Mouse (Mus musculus) kidney, postnatal 0 days (tissue): ENCODE measurements around the gene Mrps18b. TPM values are rescaled to one million over a fixed set of nuclear protein-coding genes. Genes with fewer than 3 reads are reported as not detected.

Experiments used
- ATAC-seq: fragments of 200-750 bp; cut with Nextera tagmentation; replicated peaks from 2 replicates; pipeline ENCODE4 v1.8.0; 2017; ENCODE audit warnings: low read depth, moderate number of reproducible peaks, moderate TSS enrichment, moderate library complexity; ENCODE audit not compliant: low FRiP score
- DNase-seq: peaks from one replicate; pipeline ENCODE4 v3.0.0-alpha.2; 2016; ENCODE audit warnings: low spot score
- H3K27ac ChIP-seq: fragments of 300-500 bp; sonication (generic); 2 replicates; pipeline ENCODE4 v1.5.1; 2014; ENCODE audit warnings: mild to moderate bottlenecking
- H3K27me3 ChIP-seq: fragments of 300-500 bp; sonication (generic); 2 replicates; pipeline ENCODE4 v1.6.1; 2014; ENCODE audit warnings: low read length, mixed read lengths; ENCODE audit not compliant: insufficient read depth
- H3K36me3 ChIP-seq: fragments of 300-500 bp; sonication (generic); 2 replicates; pipeline ENCODE4 v1.6.1; 2014; ENCODE audit warnings: low read length, mixed read lengths; ENCODE audit not compliant: insufficient read depth
- H3K4me1 ChIP-seq: fragments of 300-500 bp; sonication (generic); replicated peaks from 2 replicates; pipeline ENCODE4 v1.6.1; 2014; ENCODE audit warnings: antibody characterized with exemption, low read length, mixed read lengths; ENCODE audit not compliant: insufficient read depth
- H3K4me2 ChIP-seq: fragments of 300-500 bp; sonication (generic); 2 replicates; pipeline ENCODE4 v1.6.1; 2014; ENCODE audit warnings: mild to moderate bottlenecking, low read length, moderate library complexity, mixed read lengths
- H3K4me3 ChIP-seq: fragments of 300-500 bp; sonication (generic); replicated peaks from 2 replicates; pipeline ENCODE4 v1.5.1; 2014; ENCODE audit warnings: low read depth, low read length
- H3K9ac ChIP-seq: fragments of 300-500 bp; sonication (generic); 2 replicates; pipeline ENCODE4 v1.6.1; 2014; ENCODE audit warnings: low read depth, low read length
- H3K9me3 ChIP-seq: fragments of 300-500 bp; sonication (generic); replicated peaks from 2 replicates; pipeline ENCODE4 v1.6.1; 2016; ENCODE audit warnings: low read length, inconsistent platforms, mixed read lengths
- CTCF ChIP-seq: IDR thresholded peaks from 2 replicates; pipeline ENCODE4 v1.5.1; 2016; ENCODE audit warnings: antibody characterized with exemption, low read depth, mild to moderate bottlenecking, moderate library complexity
- WGBS: fragments of 180-500 bp; shearing (Covaris S2); extraction: QIAGEN DNeasy Blood & Tissue Kit; methylation state at CpG from one replicate; pipeline ENCODE4 v1.1.7; 2014; 5-methylcytosine and 5-hydroxymethylcytosine counted together
- polyA plus RNA-seq: library from polyadenylated mRNA; unstranded; fragments of >200 nt; fragmentation: Nextera tagmentation; extraction: Ambion mirVana; gene quantifications from 2 replicates; pipeline ENCODE4 v1.2.1, GENCODE M21; 2015

The Mrps18b gene
- polyA plus RNA-seq, 1 experiment from 2014 or later: 94.7 TPM

DNA sequence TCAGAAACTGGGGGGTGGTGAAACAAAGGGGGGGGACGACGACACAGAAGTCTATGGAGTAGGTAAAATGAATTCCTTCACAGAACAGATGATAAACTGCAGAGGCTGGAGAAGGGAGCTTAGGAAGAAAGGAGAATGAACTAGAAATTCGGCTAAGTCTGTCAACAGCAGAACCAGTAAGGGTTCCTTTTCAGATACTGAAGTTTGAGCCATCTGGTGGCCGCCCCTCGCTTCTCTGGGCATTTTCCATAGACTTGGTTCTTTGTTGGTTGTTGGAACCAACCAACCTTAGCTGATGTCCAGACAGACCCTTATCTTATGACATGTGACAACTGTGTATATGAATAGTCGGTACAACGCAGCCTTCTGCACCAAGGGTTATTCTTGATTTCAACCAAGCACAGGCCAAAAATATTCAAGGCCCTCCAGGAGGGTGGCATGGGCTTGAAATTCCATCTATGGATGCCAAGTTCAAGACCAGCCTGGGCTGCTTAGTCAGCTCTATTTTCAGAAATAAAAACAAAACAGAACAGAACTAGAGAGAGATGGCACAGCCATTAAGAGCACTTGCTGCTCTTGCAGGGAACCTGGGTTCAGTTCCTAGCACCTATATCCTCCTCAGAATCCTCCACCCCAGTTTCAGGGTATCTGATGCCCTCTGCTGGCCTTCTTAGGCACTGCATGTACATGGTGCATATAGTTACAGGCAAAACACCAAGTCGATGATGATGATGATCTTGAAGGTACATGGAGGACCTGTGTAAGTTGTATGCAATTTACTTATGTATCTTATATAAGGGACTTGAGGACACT is 45.1 kb downstream of the Mrps18b start:
- DNase-seq: no peak
- ATAC-seq: no peak
- Histone ChIP-seq H3K9me3 (no peaks in the 10 kb centered on the region), H3K27ac (peak overlapping the region; percentile 96), H3K4me1 (peaks cover 22% of the 10 kb centered on the region), H3K9ac (0 out of 2 replicates have a peak overlapping the region, but pooled peaks have one; percentile 78), H3K36me3 (0 out of 2 replicates have a peak, but pooled peaks cover 4% of the 10 kb centered on the region), H3K4me3 (peak overlapping the region; percentile 61; the same call in 1 of the 2 replicates), H3K27me3 (no peaks in the 10 kb centered on the region), H3K4me2 (peak overlapping the region; percentile 94)
- TF ChIP-seq CTCF: peak; percentile 64
- WGBS: 73% methylated on average over 8 of the region's 8 CpGs

DNA sequence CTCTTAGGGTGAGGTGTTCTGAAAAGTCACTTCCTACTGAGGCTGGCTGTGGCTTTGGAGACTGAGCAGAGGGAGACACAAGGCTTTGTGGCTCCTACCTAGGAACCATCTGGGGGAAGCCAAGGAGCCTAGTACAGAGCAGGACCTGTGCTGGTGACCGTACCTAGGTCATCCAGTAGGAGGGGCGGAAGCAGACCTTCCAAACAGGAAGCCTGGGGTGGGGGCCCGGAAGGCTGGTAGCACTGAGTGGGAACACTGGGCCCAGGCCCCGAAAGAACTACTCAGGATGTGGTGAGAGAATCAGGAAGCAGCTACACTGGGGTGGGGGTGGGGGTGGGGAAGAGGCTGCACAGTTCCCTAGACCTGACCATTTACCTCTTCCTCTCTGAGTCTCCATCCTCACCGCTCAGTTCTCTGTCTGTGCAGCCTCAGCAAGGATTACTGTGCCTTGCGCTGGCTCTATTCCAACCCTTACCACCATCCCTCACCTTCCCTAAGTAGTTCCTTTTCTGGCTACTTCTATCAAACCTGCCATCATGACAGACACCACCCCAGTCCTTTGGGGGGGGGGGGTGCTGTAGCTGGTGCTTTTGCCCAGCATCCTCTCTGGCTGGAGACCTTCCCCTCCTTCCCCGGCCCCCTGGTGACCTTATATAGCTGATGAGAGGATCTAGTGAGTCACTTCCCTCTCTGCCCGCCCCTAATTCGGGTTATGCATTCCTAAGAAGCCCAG is 45.9 kb downstream of the Mrps18b start:
- 43% methylated on average over 9 of the region's 9 CpGs for WGBS
- 0 out of 2 replicates have a peak, but pooled peaks cover 4% of the 10 kb centered on the region for H3K36me3 ChIP-seq
- DNase-seq (peak; percentile 67), ATAC-seq (no peak; the same call in 1 of the 2 replicates)
- peak overlapping the region; percentile 96 for H3K27ac ChIP-seq
- no peaks in the 10 kb centered on the region for H3K9me3 ChIP-seq
- H3K27me3 ChIP-seq: no peaks in the 10 kb centered on the region
- peak overlapping the region; percentile 94 for H3K4me2 ChIP-seq
- peak overlapping the region; percentile 61 for H3K4me3 ChIP-seq
- peaks cover 22% of the 10 kb centered on the region for H3K4me1 ChIP-seq
- no peak for TF ChIP-seq CTCF
- peak overlapping the region; percentile 78; the same call in 1 of the 2 replicates for H3K9ac ChIP-seq

DNA sequence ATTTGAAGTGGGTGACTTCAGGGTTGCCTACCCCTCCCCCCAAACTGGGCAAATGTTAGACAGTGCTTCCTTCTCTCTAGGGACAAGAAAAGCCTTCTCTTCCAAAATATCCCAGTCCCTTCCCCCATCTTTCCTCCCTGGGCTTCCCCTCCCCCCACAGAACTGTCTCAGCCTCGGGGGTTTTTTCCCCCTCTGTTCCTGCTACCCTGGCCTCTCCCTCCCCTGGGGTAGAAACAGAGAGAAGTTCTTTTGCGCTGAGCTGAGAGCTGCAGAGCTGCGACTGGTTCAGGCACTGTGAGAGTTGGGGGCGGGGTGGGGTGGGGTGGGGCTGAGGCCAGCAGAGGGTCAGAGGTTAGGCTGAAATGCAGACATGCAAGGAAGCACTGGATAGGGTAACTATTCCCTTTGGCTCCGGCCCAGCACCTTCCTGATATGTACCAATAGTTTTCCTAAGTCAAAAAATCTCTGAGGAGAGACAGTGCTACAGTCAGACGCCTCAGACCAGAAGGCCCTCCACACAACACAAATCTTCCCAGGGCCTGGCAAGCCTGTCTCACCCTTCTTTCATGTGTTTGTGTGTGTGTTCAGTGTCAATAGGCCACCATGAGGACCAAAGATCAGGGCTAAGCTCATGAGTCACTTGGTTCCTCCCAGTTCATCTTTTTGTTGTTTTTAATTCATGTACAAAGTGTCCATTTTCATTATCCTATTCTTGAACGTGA is 46.7 kb downstream of the Mrps18b start:
- peak overlapping the region; percentile 94 for H3K4me2 ChIP-seq
- 0 out of 2 replicates have a peak, but pooled peaks cover 2% of the 10 kb centered on the region for H3K36me3 ChIP-seq
- DNase-seq: peak; percentile 61
- 0 out of 2 replicates have a peak, but pooled peaks have one; percentile 4 for ATAC-seq
- peak overlapping the region; percentile 78 for H3K9ac ChIP-seq
- 3% methylated on average over 7 of the region's 7 CpGs for WGBS
- H3K9me3 ChIP-seq: no peaks in the 10 kb centered on the region
- H3K4me3 ChIP-seq: peak overlapping the region; percentile 61
- H3K27me3 ChIP-seq: no peaks in the 10 kb centered on the region
- no peak for TF ChIP-seq CTCF
- H3K27ac ChIP-seq: peak overlapping the region; percentile 96
- peaks cover 28% of the 10 kb centered on the region for H3K4me1 ChIP-seq

DNA sequence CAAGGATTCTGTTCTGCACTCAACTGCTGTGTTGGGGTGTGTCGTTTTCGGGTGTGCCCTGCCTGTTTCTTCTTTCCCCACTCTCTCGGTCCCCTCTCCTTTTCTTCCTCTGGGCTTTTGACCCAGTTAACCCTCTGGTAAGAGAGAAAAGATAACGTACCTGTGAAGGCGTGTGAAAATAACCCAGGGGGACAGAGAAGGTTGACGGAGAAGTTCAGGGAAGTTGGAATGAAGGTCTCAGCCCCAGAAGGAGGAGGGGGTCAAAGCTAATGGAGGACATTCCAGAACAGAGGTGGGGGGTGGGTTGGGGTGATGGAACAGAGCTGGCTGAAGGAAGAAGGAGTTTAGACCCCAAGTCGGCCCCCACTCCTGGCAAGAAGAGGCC is 47.2 kb downstream of the Mrps18b start:
- Histone ChIP-seq H3K4me2 (peak overlapping the region; percentile 94), H3K36me3 (no peaks in the 10 kb centered on the region), H3K4me3 (peak overlapping the region; percentile 61), H3K4me1 (peaks cover 30% of the 10 kb centered on the region), H3K27me3 (no peaks in the 10 kb centered on the region), H3K9ac (peak overlapping the region; percentile 78), H3K9me3 (no peaks in the 10 kb centered on the region), H3K27ac (peak overlapping the region; percentile 96)
- no peak for DNase-seq
- 2% methylated on average over 7 of the region's 7 CpGs for WGBS
- TF ChIP-seq CTCF: no peak
- no peak for ATAC-seq

DNA sequence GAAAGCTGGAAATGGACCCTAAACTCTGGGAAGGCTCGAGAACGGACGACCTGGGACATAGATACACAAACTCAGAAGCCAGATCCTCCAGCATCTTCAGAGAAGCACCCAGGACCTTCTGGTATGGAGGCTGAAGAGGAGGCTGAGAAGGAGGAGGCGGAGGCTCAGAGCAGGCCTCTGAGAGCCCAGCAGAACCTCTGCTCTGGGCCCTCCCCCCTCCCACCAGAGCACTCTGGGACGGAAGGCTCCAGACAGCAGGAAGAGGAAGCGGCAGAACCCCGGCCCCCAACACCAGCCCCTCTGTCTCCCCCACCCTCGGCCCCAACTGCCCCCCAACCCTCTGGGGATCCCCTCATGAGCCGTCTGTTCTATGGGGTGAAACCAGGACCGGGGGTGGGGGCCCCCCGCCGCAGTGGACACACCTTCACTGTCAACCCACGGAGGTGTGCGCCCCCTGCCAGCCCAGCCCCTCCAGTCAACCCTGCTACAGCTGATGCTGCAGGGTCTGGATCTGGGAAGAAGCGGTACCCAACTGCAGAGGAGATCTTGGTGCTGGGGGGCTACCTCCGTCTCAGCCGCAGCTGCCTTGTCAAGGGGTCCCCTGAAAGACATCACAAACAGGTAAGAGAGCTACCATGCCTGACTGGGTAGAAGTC is 47.9 kb downstream of the Mrps18b start:
- H3K27me3 ChIP-seq: no peaks in the 10 kb centered on the region
- H3K9me3 ChIP-seq: no peaks in the 10 kb centered on the region
- peak overlapping the region; percentile 61 for H3K4me3 ChIP-seq
- H3K9ac ChIP-seq: peak overlapping the region; percentile 78
- no peak for TF ChIP-seq CTCF
- H3K4me2 ChIP-seq: peak overlapping the region; percentile 94
- peak overlapping the region; percentile 96 for H3K27ac ChIP-seq
- DNase-seq (no peak), ATAC-seq (no peak)
- WGBS: 27% methylated on average over 15 of the region's 17 CpGs
- no peaks in the 10 kb centered on the region for H3K36me3 ChIP-seq
- peaks cover 28% of the 10 kb centered on the region for H3K4me1 ChIP-seq
